Mouse (Mus musculus) heart, postnatal 0 days (tissue): ENCODE results near the gene Zfhx3. TPM values are rescaled to one million over a fixed set of nuclear protein-coding genes. Genes with fewer than 3 reads are reported as not detected.

ENCODE experiments used
- ATAC-seq: fragments of 200-750 bp; cut with Nextera tagmentation; 2 replicates; pipeline ENCODE4 v1.8.0; 2017; ENCODE audit warnings: low read depth, moderate number of reproducible peaks, moderate library complexity; ENCODE audit not compliant: insufficient read depth
- DNase-seq: peaks from one replicate; pipeline ENCODE4 v3.0.0-alpha.2; 2016; ENCODE audit warnings: low spot score
- H3K27ac ChIP-seq: fragments of 300-500 bp; sonication (generic); 2 replicates; pipeline ENCODE4 v1.5.1; 2014; ENCODE audit warnings: low read depth, mild to moderate bottlenecking
- H3K27me3 ChIP-seq: fragments of 300-500 bp; sonication (generic); 2 replicates; pipeline ENCODE4 v1.6.1; 2014; ENCODE audit warnings: low read length, mixed read lengths; ENCODE audit not compliant: control insufficient read depth, insufficient read depth
- H3K36me3 ChIP-seq: fragments of 300-500 bp; sonication (generic); replicated peaks from 2 replicates; pipeline ENCODE4 v1.6.1; 2014; ENCODE audit warnings: low read length, mixed read lengths; ENCODE audit not compliant: control insufficient read depth, insufficient read depth
- H3K4me1 ChIP-seq: fragments of 300-500 bp; sonication (generic); 2 replicates; pipeline ENCODE4 v1.6.1; 2014; ENCODE audit warnings: antibody characterized with exemption; ENCODE audit not compliant: control insufficient read depth, insufficient read depth
- H3K4me2 ChIP-seq: fragments of 300-500 bp; sonication (generic); 2 replicates; pipeline ENCODE4 v1.6.1; 2014; ENCODE audit warnings: low read depth, mild to moderate bottlenecking, low read length, moderate library complexity
- H3K4me3 ChIP-seq: fragments of 300-500 bp; sonication (generic); 2 replicates; pipeline ENCODE4 v1.5.1; 2014; ENCODE audit warnings: low read depth, low read length
- H3K9ac ChIP-seq: fragments of 300-500 bp; sonication (generic); replicated peaks from 2 replicates; pipeline ENCODE4 v1.6.1; 2014; ENCODE audit warnings: low read depth, low read length, mixed read lengths
- H3K9me3 ChIP-seq: fragments of 300-500 bp; sonication (generic); replicated peaks from 2 replicates; pipeline ENCODE4 v1.6.1; 2016; ENCODE audit warnings: low read length; ENCODE audit not compliant: control insufficient read depth
- CTCF ChIP-seq: IDR thresholded peaks from 2 replicates; pipeline ENCODE4 v1.5.1; 2016; ENCODE audit warnings: antibody characterized with exemption, control low read depth, low read depth
- EP300 ChIP-seq: IDR thresholded peaks from 2 replicates; pipeline ENCODE4 v1.6.1; 2016; ENCODE audit warnings: antibody characterized with exemption, low read depth
- WGBS: fragments of 180-500 bp; shearing (Covaris S2); extraction: QIAGEN DNeasy Blood & Tissue Kit; methylation state at CpG from one replicate; pipeline ENCODE4 v1.1.7; 2014; 5-methylcytosine and 5-hydroxymethylcytosine counted together
- polyA plus RNA-seq: library from polyadenylated mRNA; unstranded; fragments of >200 nt; fragmentation: Nextera tagmentation; extraction: Ambion mirVana; gene quantifications from 2 replicates; pipeline ENCODE4 v1.2.1, GENCODE M21; 2015
- total RNA-seq: library from RNA; depleted of rRNA; stranded (reverse); fragments of >200 nt; gene quantifications from 2 replicates; pipeline ENCODE4 v1.2.3, GENCODE M21; 2014; ENCODE audit warnings: low replicate concordance

Gene Zfhx3
- total and polyA plus RNA-seq, 2 experiments from 2014 or later = 2.0 to 2.5 TPM

DNA sequence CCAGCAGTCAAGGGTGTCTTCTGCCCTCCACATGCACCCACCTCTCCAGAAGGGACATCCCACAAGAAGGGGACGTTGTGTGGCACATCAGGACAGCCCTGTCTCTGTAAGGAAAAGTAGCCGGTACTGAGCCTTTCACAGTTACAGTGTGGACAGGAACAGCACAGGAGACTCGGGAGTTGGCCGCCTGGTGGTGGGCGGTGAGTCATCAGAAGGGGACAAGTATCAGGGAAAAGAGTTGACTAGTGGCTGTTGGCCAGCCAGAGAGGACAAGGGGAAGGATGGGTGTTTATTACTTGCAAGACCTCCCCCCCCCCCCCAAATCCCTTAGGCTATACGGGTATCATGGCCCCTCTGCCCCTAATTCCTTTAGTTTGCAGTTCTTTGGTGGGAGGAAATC is 940.9 kb downstream of the Zfhx3 start:
- Histone ChIP-seq H3K4me3 (no peak overlapping the region), H3K9ac (no peak overlapping the region), H3K36me3 (no peaks in the 10 kb centered on the region), H3K9me3 (no peaks in the 10 kb centered on the region), H3K27ac (no peak overlapping the region), H3K27me3 (no peaks in the 10 kb centered on the region), H3K4me2 (no peak overlapping the region), H3K4me1 (0 out of 2 replicates have a peak, but pooled peaks cover 6% of the 10 kb centered on the region)
- TF ChIP-seq CTCF (peak; percentile 30; the same call in 1 of the 2 replicates), EP300 (no peak)
- 61% methylated on average over 6 of the region's 6 CpGs for WGBS
- no peak for DNase-seq
- no peak for ATAC-seq

DNA sequence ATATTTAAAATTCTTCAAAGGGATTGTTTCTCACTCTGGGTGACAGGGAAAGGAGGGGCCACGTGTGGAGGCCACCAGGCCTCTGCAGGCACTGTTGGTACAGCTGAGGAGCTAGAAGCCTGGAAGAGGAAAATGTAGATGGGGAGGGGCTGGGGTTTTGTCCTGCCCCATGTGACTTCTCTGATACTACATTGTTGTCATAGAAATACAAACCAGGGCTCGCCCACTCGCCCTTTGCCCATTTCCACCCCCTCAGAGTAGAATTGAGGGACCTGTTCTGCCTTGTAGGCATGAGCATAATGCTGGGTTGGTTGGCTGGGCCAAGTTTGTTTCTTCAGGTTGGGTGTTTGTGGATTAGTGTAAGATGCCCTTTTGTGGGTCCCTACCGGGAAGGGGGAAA is 942.5 kb downstream of the Zfhx3 start:
- H3K36me3 ChIP-seq = no peaks in the 10 kb centered on the region
- H3K27me3 ChIP-seq = no peaks in the 10 kb centered on the region
- DNase-seq = no peak
- no peaks in the 10 kb centered on the region for H3K9me3 ChIP-seq
- 68% methylated on average over 4 of the region's 4 CpGs for WGBS
- TF ChIP-seq CTCF = no peak
- TF ChIP-seq EP300 = no peak
- H3K4me1 ChIP-seq = 0 out of 2 replicates have a peak, but pooled peaks cover 11% of the 10 kb centered on the region
- H3K27ac ChIP-seq = no peak overlapping the region
- ATAC-seq = no peak
- H3K9ac ChIP-seq = no peak overlapping the region
- no peak overlapping the region for H3K4me2 ChIP-seq
- no peak overlapping the region for H3K4me3 ChIP-seq

DNA sequence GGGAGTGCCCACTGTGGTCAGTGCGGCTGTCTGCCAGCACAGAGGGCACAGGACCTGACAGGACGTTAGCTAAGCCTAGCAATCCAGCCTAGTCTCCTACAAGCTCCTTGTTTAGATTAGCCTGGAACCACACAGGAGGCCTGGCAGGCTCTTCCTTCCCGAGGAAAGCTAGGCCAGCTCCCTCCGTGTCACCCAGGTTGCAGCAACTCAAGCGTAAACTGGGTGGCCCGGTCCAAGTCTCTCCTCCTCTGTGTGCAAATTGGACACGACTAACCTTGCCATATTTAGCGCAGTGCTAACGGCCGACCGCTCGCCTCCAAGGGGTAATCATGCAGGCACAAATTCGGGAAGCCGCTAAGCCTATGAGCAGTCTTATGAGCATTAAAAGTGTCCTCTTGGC is 943.0 kb downstream of the Zfhx3 start:
- Histone ChIP-seq H3K4me1 (0 out of 2 replicates have a peak, but pooled peaks cover 8% of the 10 kb centered on the region), H3K27me3 (no peaks in the 10 kb centered on the region), H3K27ac (no peak overlapping the region), H3K9ac (no peak overlapping the region), H3K4me2 (no peak overlapping the region), H3K4me3 (no peak overlapping the region), H3K36me3 (no peaks in the 10 kb centered on the region), H3K9me3 (no peaks in the 10 kb centered on the region)
- 54% methylated on average over 14 of the region's 14 CpGs for WGBS
- DNase-seq (no peak), ATAC-seq (no peak)
- TF ChIP-seq CTCF (no peak), EP300 (no peak)

DNA sequence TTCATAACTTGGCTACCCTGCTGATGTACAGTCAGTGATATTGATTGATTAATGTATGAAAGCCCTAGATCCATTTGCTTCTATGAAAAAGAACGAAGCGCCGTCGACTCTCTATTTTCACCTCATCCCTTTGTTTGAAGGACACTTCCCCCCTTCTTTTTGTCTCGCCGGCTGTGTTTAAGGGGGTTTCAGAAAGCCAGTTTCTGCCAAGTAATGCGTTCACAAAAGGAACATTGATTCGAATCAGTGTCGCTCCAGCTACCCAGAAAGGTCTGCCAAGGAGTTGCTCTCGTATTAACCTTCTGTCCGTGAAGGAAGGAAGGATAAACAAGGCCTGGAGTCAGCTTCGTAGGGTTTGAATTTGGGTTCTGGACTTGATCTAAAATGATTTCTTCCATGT is 943.4 kb downstream of the Zfhx3 start:
- H3K27ac ChIP-seq = no peak overlapping the region
- no peaks in the 10 kb centered on the region for H3K36me3 ChIP-seq
- DNase-seq = no peak
- H3K4me2 ChIP-seq = no peak overlapping the region
- 84% methylated on average over 12 of the region's 12 CpGs for WGBS
- no peaks in the 10 kb centered on the region for H3K27me3 ChIP-seq
- ATAC-seq = no peak
- H3K4me3 ChIP-seq = no peak overlapping the region
- H3K4me1 ChIP-seq = 0 out of 2 replicates have a peak, but pooled peaks cover 6% of the 10 kb centered on the region
- no peak overlapping the region for H3K9ac ChIP-seq
- TF ChIP-seq EP300 = no peak
- TF ChIP-seq CTCF = no peak
- H3K9me3 ChIP-seq = no peaks in the 10 kb centered on the region

DNA sequence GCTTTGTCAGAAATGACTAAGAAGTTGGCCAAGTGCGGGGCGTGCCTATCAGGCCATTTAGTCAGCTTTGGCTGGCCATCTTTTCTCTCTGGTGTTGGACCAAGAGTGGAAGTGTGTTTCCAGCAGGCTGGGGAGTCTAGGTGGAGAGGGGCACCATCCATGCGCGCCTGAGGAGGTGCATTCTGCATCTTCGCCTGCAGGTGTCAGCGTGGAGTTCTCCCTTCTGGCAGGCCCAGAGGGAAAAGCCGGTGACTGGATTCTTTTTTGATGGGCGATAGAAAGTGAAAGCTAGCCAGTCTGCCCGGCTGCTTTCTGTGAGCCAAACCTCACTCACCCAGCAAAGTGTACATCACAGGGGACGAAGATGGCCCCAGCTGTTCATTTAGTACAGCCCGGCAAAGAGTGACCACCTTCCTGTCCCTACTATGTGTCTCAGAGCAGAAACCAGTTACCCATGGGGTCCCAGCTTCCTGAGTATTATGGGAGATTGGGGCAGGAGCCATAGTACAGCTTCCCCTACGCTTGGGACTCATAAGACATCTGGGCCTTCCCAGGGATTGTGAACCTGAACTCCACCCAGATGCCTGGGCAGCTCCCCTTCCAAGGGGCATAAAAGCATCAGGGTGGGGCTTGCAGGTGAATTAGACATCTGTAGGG is 944.3 kb downstream of the Zfhx3 start:
- ATAC-seq (peak; percentile 50; the same call in 1 of the 2 replicates), DNase-seq (peak; percentile 65)
- TF ChIP-seq CTCF = peak; percentile 82
- no peak for TF ChIP-seq EP300
- Histone ChIP-seq H3K9me3 (no peaks in the 10 kb centered on the region), H3K4me2 (peak overlapping the region; percentile 60), H3K36me3 (no peaks in the 10 kb centered on the region), H3K4me3 (peak overlapping the region; percentile 40), H3K27me3 (no peaks in the 10 kb centered on the region), H3K4me1 (0 out of 2 replicates have a peak, but pooled peaks cover 6% of the 10 kb centered on the region), H3K27ac (peak overlapping the region; percentile 60), H3K9ac (no peak overlapping the region)
- 16% methylated on average over 12 of the region's 12 CpGs for WGBS

DNA sequence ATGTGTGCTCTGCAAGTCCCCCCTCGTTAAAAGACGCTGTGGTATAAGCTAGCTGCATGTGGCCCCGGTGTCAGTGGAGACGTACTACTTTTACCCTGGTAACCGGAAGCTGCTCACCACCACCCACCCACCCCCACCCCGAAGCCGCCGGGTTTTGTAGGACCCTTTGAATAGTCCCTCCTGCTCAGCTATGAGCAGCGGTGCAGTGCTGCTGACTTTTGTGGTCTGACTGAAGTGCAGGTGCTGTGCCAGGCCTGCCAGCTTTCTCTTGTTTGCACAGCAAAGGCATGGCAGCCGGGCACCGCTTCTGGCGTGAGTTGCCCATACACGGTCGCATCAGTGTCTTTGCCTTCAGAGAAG is 944.8 kb downstream of the Zfhx3 start:
- Histone ChIP-seq H3K27ac (peak overlapping the region; percentile 60), H3K27me3 (no peaks in the 10 kb centered on the region), H3K4me1 (0 out of 2 replicates have a peak, but pooled peaks cover 6% of the 10 kb centered on the region), H3K4me2 (peak overlapping the region; percentile 60), H3K9me3 (no peaks in the 10 kb centered on the region), H3K36me3 (no peaks in the 10 kb centered on the region), H3K4me3 (no peak overlapping the region; the same call in 1 of the 2 replicates), H3K9ac (no peak overlapping the region)
- no peak for ATAC-seq
- no peak for TF ChIP-seq CTCF
- TF ChIP-seq EP300 = no peak
- 81% methylated on average over 14 of the region's 14 CpGs for WGBS
- no peak for DNase-seq
